Mouse (Mus musculus): ENCODE measurements around the gene Galnt7. TPM values are rescaled to one million over a fixed set of nuclear protein-coding genes. Genes with fewer than 3 reads are reported as not detected.

Galnt7 gene
- total RNA-seq, 1 experiment from 2014 or later = 31.0 TPM

DNA sequence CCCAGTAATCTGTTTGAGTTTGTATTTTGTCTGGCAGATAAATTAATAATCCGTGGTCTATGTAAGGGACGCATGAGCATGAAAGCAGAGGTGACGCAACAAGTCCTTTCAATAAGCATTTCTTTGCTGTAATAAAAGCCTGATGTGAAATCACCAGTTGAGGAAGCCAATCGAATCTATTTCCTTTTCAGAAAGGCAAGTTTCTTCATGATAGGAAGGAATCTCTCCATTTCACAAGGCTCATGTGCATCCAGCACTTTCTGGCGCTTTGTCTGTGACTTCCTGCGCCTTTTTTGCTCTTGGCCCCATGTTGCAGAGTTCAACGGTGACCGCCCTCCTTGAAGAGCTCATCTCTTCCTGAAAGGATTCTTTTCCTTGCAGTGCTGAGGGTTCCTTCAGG is 173.1 kb downstream of the Galnt7 start:
- ATAC-seq (ENCODE audit: extremely low read depth, insufficient number of reproducible peaks, low FRiP score, poor library complexity, severe bottlenecking) = no peak

DNA sequence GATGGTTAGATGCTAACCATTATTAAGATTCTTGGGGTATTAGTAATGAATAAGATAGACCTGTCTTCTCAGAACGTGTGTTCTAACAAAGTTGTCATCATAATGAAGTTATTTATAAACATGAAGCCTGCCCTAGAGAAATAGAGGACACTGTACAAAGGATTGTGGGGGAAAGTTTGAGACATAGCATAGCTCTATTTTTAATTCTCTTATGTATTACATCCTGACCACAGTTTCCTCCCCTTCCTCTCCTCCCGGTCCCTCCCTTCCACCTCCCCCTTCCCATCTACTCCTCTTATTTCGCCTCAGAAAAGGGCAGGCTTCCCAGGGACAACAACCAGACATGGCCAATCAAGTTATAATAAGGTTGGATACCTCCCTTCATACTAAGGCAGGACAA is 174.4 kb downstream of the Galnt7 start:
- no peak for ATAC-seq (ENCODE audit: extremely low read depth, insufficient number of reproducible peaks, low FRiP score, poor library complexity, severe bottlenecking)

Other genes starting within 250 kb of the Galnt7 start
- gene Scrg1, start 197.1 kb downstream of the Galnt7 start, total RNA-seq (2017) = 14.4 and 15.7 TPM in 2 replicates
- 38.6 and 46.9 TPM in 2 replicates for gene Sap30, start 165.2 kb downstream of the Galnt7 start, total RNA-seq (2017)
- 263 and 277 TPM in 2 replicates for gene Hmgb2, start 141.1 kb downstream of the Galnt7 start, total RNA-seq (2017)

Measured in neutrophil, adult 5-6 weeks (primary cell).